Mouse (Mus musculus) hindbrain, embryonic 12.5 days (tissue): ENCODE measurements around the gene Qrfp. TPM values are rescaled to one million over a fixed set of nuclear protein-coding genes. Genes with fewer than 3 reads are reported as not detected.

Experiments used
- ATAC-seq: fragments of 200-750 bp; cut with Nextera tagmentation; 2 replicates; pipeline ENCODE4 v1.8.0; 2017; ENCODE audit warnings: moderate TSS enrichment; ENCODE audit not compliant: low FRiP score
- H3K27ac ChIP-seq: fragments of 300-500 bp; sonication (generic); 2 replicates; pipeline ENCODE4 v1.5.1; 2016; ENCODE audit warnings: mild to moderate bottlenecking
- H3K27me3 ChIP-seq: fragments of 300-500 bp; sonication (generic); 2 replicates; pipeline ENCODE4 v1.6.1; 2016; ENCODE audit warnings: mild to moderate bottlenecking
- H3K36me3 ChIP-seq: fragments of 300-500 bp; sonication (generic); 2 replicates; pipeline ENCODE4 v1.6.1; 2016; ENCODE audit warnings: mild to moderate bottlenecking
- H3K4me1 ChIP-seq: fragments of 300-500 bp; sonication (generic); 2 replicates; pipeline ENCODE4 v1.6.1; 2016
- H3K4me2 ChIP-seq: fragments of 300-500 bp; sonication (generic); replicated peaks from 2 replicates; pipeline ENCODE4 v1.6.1; 2016; ENCODE audit warnings: mild to moderate bottlenecking
- H3K4me3 ChIP-seq: fragments of 300-500 bp; sonication (generic); 2 replicates; pipeline ENCODE4 v1.5.1; 2016; ENCODE audit warnings: mild to moderate bottlenecking
- H3K9ac ChIP-seq: fragments of 300-500 bp; sonication (generic); 2 replicates; pipeline ENCODE4 v1.6.1; 2016; ENCODE audit warnings: mild to moderate bottlenecking, moderate library complexity
- H3K9me3 ChIP-seq: fragments of 300-500 bp; sonication (generic); replicated peaks from 2 replicates; pipeline ENCODE4 v1.6.1; 2016; ENCODE audit warnings: mild to moderate bottlenecking
- WGBS: fragments of 180-500 bp; shearing (Covaris S2); methylation state at CpG from one replicate; pipeline ENCODE4 v1.1.7; 2016; 5-methylcytosine and 5-hydroxymethylcytosine counted together
- polyA plus RNA-seq: library from polyadenylated mRNA; unstranded; fragments of >200 nt; fragmentation: Nextera tagmentation; extraction: Ambion mirVana; gene quantifications from 2 replicates; pipeline ENCODE4 v1.2.1, GENCODE M21; 2016

Qrfp gene
- polyA plus RNA-seq, 1 experiment from 2014 or later, result 0.18 TPM

DNA sequence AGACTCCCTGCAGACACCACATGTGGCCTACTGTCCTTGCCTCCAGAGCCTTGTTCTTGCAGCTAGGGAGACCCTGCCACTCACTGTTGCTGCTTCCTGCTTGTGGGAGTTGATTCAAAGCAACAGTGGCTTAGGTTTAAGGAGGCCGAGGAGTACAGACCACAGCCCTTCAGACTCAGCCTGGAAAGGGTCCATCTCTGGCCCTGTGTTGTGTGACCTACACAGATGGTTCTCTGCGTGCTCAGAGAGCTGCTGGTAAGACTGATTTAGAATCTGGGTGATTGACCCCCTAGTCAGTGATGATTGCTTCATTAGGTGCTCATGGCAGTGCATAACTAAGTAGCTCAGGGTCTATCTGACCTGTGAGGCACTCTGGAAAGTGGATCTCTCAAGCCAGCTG lies 21.2 kb downstream of the Qrfp start:
- H3K4me2 ChIP-seq, result no peak overlapping the region
- H3K27me3 ChIP-seq, result no peaks in the 10 kb centered on the region
- no peaks in the 10 kb centered on the region for H3K4me1 ChIP-seq
- H3K27ac ChIP-seq, result no peak overlapping the region
- H3K9me3 ChIP-seq, result no peaks in the 10 kb centered on the region
- H3K36me3 ChIP-seq, result peaks cover 85% of the 10 kb centered on the region
- no peak overlapping the region for H3K9ac ChIP-seq
- ATAC-seq, result no peak
- WGBS, result 94% methylated on average over 2 of the region's 2 CpGs
- H3K4me3 ChIP-seq, result no peak overlapping the region

DNA sequence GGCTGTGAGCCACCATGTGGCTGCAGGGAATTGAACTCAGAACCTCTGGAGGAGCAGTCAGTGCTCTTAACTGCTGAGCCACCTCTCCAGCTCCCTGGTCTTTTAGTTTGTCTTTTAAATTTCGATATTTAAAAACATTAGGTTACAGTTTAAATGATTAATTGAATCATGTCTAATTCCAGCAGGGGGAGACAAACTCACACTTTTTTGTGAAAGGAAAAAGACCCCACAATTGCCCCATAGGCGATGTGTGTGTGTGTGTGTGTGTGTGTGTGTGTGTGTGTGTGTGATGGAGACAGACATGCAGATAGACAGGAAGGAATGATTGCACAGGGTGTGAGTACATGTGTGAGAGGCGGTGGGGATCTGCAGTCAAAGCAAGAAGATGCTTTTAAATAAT lies 22.2 kb downstream of the Qrfp start:
- Histone ChIP-seq H3K9me3 (no peaks in the 10 kb centered on the region), H3K4me3 (no peak overlapping the region), H3K36me3 (peaks cover 85% of the 10 kb centered on the region), H3K4me2 (no peak overlapping the region), H3K27me3 (no peaks in the 10 kb centered on the region), H3K9ac (no peak overlapping the region), H3K27ac (no peak overlapping the region), H3K4me1 (no peaks in the 10 kb centered on the region)
- WGBS, result 77% methylated on average over 3 of the region's 3 CpGs
- no peak for ATAC-seq

- Histone ChIP-seq H3K4me1 (no peaks in the 10 kb centered on the region), H3K9ac (no peak overlapping the region), H3K36me3 (peaks cover 77% of the 10 kb centered on the region), H3K9me3 (no peaks in the 10 kb centered on the region), H3K4me2 (no peak overlapping the region), H3K27ac (no peak overlapping the region), H3K4me3 (no peak overlapping the region), H3K27me3 (no peaks in the 10 kb centered on the region)
- 19% methylated on average over 7 of the region's 7 CpGs for WGBS
- no peak for ATAC-seq
Observed at GRCm38 (mm10) chr2:31787029-31787428, 23.4 kb downstream of the Qrfp start.

- 0 out of 2 replicates have a peak, but pooled peaks have one; percentile 4 for ATAC-seq
- Histone ChIP-seq H3K4me3 (no peak overlapping the region), H3K36me3 (peaks cover 77% of the 10 kb centered on the region), H3K4me2 (no peak overlapping the region), H3K9me3 (no peaks in the 10 kb centered on the region), H3K9ac (no peak overlapping the region), H3K4me1 (0 out of 2 replicates have a peak, but pooled peaks cover 4% of the 10 kb centered on the region), H3K27ac (no peak overlapping the region), H3K27me3 (no peaks in the 10 kb centered on the region)
- 50% methylated on average over 9 of the region's 9 CpGs for WGBS
Observed at GRCm38 (mm10) chr2:31785074-31785473, 25.3 kb downstream of the Qrfp start.

- no peak overlapping the region for H3K9ac ChIP-seq
- WGBS, result 82% methylated on average over 8 of the region's 8 CpGs
- no peak for ATAC-seq
- no peak overlapping the region for H3K27ac ChIP-seq
- no peaks in the 10 kb centered on the region for H3K27me3 ChIP-seq
- H3K4me3 ChIP-seq, result no peak overlapping the region
- H3K4me1 ChIP-seq, result 0 out of 2 replicates have a peak, but pooled peaks cover 4% of the 10 kb centered on the region
- H3K36me3 ChIP-seq, result peaks cover 81% of the 10 kb centered on the region
- H3K9me3 ChIP-seq, result no peaks in the 10 kb centered on the region
- no peak overlapping the region for H3K4me2 ChIP-seq
Observed at GRCm38 (mm10) chr2:31782958-31783602, 27.3 kb downstream of the Qrfp start.

- Histone ChIP-seq H3K9ac (no peak overlapping the region), H3K4me3 (no peak overlapping the region), H3K4me2 (no peak overlapping the region), H3K9me3 (no peaks in the 10 kb centered on the region), H3K27me3 (no peaks in the 10 kb centered on the region), H3K4me1 (0 out of 2 replicates have a peak, but pooled peaks cover 4% of the 10 kb centered on the region), H3K36me3 (peaks cover 64% of the 10 kb centered on the region), H3K27ac (no peak overlapping the region)
- no peak for ATAC-seq
- 91% methylated on average over 2 of the region's 2 CpGs for WGBS
Observed at GRCm38 (mm10) chr2:31779258-31779657, 31.1 kb downstream of the Qrfp start.

GRCm38 (mm10) chr2:31776479-31776878 lies 33.9 kb downstream of the Qrfp start:
- Histone ChIP-seq H3K4me2 (no peak overlapping the region), H3K36me3 (peaks cover 44% of the 10 kb centered on the region), H3K9ac (no peak overlapping the region), H3K4me3 (no peak overlapping the region), H3K9me3 (no peaks in the 10 kb centered on the region), H3K4me1 (peaks cover 9% of the 10 kb centered on the region; the same call in 1 of the 2 replicates), H3K27me3 (no peaks in the 10 kb centered on the region), H3K27ac (no peak overlapping the region)
- no peak for ATAC-seq
- WGBS, result 90% methylated on average over 3 of the region's 3 CpGs

DNA sequence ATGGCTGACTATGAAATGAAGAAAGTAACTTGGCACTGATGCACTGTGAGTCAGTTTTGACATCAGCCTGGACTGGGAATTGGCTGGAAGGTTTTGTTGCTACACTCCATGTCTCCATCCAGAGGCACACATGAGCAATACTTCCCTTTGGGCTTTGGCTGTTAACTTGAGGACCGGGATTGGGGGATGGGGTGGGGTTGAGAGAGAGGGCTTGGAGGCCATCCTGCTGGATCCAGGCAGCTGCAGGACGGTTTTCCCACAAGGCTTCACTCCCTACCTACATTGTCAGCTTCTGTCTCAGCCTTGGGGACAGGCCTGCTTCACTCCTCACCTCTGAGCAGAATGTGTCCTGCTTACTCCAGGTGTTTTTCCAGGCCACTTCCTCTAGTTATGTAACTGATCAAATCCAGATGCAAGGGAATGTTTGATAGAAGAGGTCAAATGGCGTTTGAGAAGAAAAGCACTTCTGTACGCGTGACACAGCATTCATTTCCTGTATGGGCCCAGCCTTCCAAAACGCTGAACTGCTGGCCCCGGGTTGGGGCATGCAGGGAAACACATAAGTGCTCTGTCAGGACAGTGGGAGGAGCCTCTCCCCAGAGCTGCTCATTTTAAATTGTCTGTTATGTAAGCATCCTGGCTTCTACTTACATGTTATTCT lies 39.5 kb downstream of the Qrfp start:
- WGBS, result 40% methylated on average over 7 of the region's 7 CpGs
- Histone ChIP-seq H3K36me3 (peaks cover 5% of the 10 kb centered on the region; the same call in 1 of the 2 replicates), H3K27ac (peak overlapping the region; percentile 64), H3K4me2 (no peak overlapping the region), H3K27me3 (no peaks in the 10 kb centered on the region), H3K9ac (no peak overlapping the region), H3K9me3 (no peaks in the 10 kb centered on the region), H3K4me3 (no peak overlapping the region), H3K4me1 (peaks cover 45% of the 10 kb centered on the region)
- ATAC-seq, result no peak

- Histone ChIP-seq H3K4me3 (no peak overlapping the region), H3K36me3 (no peaks in the 10 kb centered on the region), H3K27me3 (no peaks in the 10 kb centered on the region), H3K27ac (peak overlapping the region; percentile 61), H3K4me2 (no peak overlapping the region), H3K9ac (no peak overlapping the region), H3K4me1 (peaks cover 54% of the 10 kb centered on the region), H3K9me3 (no peaks in the 10 kb centered on the region)
- no peak for ATAC-seq
- WGBS, result 50% methylated on average over 6 of the region's 6 CpGs
Observed at GRCm38 (mm10) chr2:31769631-31770111, 40.7 kb downstream of the Qrfp start.

- Histone ChIP-seq H3K4me1 (peaks cover 54% of the 10 kb centered on the region), H3K36me3 (no peaks in the 10 kb centered on the region)
- peak; percentile 40; the same call in 1 of the 2 replicates for ATAC-seq
Observed at GRCm38 (mm10) chr2:31769115-31769514, 41.3 kb downstream of the Qrfp start.

DNA sequence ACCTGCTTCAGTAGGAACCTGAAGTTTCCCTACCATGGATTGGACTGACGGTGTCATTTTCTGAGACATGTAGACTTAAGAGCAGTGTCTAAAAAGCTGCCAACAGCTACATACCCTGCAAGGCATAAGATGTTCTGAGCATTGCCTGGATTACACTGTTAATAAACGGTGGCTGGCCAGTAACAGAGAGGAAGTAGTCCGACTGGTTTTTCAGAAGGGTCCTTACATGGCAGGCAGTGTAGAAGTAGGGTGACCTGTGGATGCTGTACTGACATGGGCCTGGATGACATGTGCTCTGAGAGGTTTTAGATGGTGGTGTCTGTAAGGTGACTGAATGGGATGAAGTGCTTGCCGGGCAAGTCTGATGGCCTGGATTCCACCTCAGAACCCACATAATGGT lies 42.6 kb downstream of the Qrfp start:
- Histone ChIP-seq H3K4me1 (peaks cover 66% of the 10 kb centered on the region), H3K27ac (0 out of 2 replicates have a peak overlapping the region, but pooled peaks have one; percentile 30), H3K4me3 (no peak overlapping the region), H3K36me3 (no peaks in the 10 kb centered on the region), H3K27me3 (no peaks in the 10 kb centered on the region), H3K9ac (no peak overlapping the region), H3K9me3 (no peaks in the 10 kb centered on the region), H3K4me2 (no peak overlapping the region)
- ATAC-seq, result no peak
- WGBS, result 82% methylated on average over 4 of the region's 4 CpGs

More at GRCm38 (mm10) chr2:31769115-31769514, 41.3 kb downstream of the Qrfp start:
- H3K4me2 ChIP-seq, result 0 out of 2 replicates have a peak overlapping the region, but pooled peaks have one; percentile 1
- H3K9ac ChIP-seq, result no peak overlapping the region
- no peaks in the 10 kb centered on the region for H3K27me3 ChIP-seq
- 56% methylated on average over 4 of the region's 4 CpGs for WGBS
- H3K27ac ChIP-seq, result peak overlapping the region; percentile 61
- no peaks in the 10 kb centered on the region for H3K9me3 ChIP-seq
- no peak overlapping the region for H3K4me3 ChIP-seq

GRCm38 (mm10) chr2:31767104-31767503 lies 43.3 kb downstream of the Qrfp start:
- Histone ChIP-seq H3K4me2 (no peak overlapping the region), H3K9ac (no peak overlapping the region), H3K27me3 (no peaks in the 10 kb centered on the region), H3K36me3 (no peaks in the 10 kb centered on the region), H3K9me3 (no peaks in the 10 kb centered on the region), H3K4me3 (no peak overlapping the region), H3K4me1 (peaks cover 68% of the 10 kb centered on the region), H3K27ac (no peak overlapping the region)
- WGBS, result 90% methylated on average over 6 of the region's 6 CpGs
- ATAC-seq, result no peak
